Mouse (Mus musculus) CD4-positive helper T cell, adult 2 months (primary cell): ENCODE measurements around the gene Mvp.

ENCODE experiments used
- DNase-seq: peaks from one replicate; pipeline ENCODE4 v3.0.0-alpha.2; 2012; ENCODE audit warnings: low read depth, missing footprints, low spot score

Gene Mvp

DNA sequence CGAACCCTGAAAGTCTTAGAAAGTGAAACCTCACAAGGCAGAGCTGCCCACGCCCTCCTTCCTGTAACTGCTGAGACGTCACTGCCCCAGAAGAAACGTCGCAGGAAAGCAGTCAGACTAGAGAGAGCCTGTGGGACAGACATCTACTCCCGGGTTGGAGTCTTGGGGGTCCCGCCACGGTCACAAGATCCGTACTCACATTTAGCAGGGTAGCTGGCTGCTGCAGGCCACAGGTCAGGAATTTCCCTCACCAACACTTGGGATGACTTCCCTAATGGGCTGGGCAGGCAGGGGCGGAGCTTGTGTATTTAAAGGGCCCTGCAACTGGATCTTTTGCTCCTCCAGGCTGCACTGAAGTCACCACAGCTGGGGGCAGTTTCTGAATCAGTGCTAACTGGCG lies at the start of gene Mvp:
Gene Mvp, minus strand, starts transcription at position 302 of the 400 bp plus-strand sequence.
- DNase-seq, result peak; percentile 85

DNA sequence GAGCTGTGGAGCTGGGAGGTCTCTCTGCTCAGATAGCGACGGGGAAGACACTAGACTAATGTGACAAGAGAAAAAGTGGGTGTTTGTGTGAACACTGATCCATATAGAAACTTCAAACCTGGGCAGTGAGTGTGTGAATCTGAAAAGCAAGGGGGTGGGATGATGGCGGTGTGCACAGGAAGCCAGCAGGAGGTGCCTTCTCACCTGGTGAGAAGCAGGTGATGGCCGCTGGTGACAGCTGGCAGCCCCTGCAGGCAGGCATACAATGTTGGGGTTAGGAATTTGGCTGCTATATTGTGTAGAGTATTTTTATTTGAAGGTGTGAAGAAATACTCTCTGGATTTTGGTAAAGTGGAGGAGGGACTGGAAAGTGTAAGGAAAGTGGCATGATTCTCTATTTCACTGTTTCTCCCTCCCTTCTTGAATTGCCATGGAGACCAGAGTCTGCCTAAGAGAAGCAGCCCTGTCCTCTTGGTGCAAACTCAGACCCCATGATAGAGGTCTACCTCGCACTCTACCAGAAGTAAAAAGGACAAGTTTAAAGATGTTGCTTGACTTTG lies 40.7 kb upstream of the Mvp start:
- peak; percentile 31 for DNase-seq

DNA sequence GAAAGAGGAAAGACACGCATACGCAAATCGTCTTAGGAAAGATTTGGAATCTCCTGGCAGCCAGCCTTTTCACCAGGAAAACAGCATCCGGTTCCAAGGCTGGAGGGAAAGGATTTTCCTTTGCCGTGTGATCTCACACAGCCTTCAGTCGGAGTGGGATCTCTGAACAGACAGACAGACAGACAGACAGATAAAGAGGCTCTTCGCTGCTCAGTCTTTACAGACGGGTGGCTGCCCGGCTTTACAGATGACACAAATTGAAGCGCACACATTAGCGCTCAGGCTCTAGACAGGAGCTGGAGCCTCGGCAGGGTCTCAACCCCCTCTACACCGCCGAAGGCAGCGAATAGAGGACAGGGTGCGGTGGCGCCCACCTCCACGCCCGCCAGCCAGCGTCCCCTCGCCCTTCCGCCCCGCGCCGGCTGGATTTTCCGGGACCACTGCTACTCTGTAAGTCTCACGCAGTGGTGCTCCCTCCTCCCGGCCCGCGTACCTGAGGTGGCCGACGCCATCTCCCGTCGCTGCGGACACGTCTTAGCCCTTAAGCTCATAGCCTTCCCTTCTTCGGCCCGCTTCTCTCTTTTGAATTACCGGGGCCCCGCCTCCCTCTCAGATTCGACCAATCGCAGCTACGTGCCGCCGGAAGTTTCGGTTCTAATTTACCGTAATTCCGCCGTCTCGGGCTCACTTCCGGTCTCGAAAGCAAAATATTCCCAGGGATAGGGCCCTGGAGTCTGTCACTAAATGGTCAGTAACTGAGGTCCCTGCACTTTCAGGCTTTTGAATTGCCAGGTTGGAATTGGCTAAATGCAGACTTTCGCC lies 27.6 kb upstream of the Mvp start, which contains the start of gene Kif22:
Gene Kif22, minus strand, starts transcription at position 621 of the 822 bp plus-strand sequence.
- DNase-seq, result peak; percentile 87

DNA sequence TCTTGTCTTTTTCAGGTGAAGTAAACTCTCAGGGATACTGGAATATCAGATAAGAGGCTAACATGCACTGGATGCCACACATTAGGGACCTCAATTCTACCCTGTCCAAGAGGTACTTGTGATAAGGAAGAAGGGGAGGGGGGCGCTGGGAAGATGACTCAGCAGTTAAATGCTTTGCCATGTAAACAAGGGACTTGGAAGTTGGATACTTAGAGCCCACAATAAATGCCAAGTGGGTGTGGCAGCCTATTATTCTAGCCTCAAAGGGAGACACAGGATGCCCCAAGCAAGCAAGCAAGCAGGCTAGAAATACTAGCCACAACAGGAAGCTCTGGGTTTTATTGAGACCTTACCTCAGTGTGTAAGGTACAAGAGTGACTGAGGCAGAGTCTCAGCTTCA lies 16.8 kb upstream of the Mvp start:
- peak; percentile 49 for DNase-seq

DNA sequence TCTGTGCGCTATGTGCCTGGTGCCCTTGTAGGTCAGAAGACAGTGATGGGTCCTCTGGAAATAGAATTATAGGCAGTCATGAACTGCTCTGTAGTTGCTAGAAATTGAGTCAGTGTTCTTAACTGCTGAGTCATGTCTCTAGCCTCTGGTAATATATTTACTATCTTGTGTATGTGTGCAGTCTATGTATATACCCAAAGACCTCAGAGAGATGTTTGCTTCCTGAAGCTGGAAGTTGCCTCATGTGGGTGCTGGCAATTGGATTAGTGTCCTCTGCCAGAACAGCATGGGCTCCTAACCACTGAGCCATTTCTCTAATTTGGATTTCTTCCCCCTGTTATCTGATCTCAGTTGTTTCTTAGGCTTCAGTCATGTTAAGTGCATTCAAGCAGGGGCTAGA lies 15.8 kb upstream of the Mvp start:
- DNase-seq, result no peak

DNA sequence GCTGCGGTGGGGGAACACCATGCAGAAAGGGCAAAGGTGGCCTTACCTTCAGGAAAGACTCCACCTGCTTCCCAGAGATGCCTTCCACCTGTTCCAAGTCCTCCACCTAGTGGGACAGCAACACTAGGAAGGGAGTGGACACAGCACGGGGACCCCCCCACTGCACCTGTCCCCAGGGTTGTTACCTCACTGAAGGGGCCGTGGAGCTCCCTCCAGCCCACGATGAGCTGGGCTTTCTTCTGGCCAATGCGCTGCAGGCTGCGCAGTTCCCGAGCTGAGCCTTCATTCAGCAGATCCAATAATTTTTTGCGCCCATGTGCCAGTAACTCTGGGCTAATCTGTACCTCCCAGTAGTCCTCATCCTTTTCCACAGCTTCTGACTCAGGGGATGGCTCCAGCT lies 13.5 kb upstream of the Mvp start:
- no peak for DNase-seq

DNA sequence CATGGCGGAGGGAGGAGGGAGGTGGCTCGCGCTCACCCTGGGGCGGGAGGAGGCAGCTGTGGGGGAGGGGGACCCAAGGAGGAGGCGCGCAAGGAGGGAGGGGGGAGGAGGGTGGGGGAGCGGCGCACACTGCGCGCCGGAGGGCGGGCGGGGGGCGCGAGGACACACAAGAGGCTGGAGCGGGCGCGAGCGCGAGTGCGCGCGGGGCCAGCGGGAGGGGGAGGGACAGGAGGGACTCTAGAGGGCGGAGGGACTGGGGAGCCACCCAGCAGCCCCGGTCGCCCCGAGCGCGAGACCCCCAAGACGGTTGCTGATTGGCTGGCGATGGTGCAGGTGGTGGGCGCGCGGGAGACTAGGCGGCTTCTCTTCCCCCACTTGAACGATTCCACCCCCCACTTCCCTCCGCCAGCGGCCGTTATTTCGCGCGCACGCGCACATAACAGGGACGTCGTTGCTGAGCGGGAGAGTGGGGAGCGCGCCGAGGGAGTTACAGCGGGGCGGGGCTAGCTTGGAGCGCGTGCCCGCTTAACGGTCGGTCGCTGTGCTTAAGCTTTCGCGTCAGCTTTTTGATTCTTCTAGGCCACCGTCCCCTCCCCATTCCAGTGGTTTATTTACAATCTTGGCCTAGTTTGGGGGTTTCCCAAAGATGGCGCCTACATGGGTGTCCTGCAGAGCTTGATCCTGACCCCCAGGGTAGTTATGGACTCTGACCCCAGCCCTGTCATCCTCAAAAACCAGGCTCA lies 12.7 kb upstream of the Mvp start, which contains the start of gene Maz:
Gene Maz, minus strand, starts transcription at position 54 of the 743 bp plus-strand sequence.
- peak; percentile 100 for DNase-seq

DNA sequence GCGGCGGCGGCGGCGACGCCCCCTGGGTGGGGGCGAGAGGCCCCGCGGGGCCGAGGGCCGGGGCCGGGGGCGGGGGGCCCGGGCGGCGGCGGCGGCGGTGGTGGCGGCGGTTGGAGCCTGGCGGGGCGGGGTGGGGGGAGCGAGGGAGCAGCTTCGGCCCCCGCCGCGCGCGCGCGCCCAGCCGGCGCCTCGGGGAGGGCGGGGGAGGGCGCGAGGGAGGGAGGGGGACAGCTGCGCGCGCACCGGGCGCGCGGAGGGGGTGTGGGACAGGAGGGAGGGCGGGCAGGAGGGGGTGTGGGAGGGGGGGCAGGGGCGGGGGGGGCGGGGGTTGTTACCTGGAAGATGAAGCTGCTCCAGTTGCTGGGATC lies 12.2 kb upstream of the Mvp start:
- no peak for DNase-seq

DNA sequence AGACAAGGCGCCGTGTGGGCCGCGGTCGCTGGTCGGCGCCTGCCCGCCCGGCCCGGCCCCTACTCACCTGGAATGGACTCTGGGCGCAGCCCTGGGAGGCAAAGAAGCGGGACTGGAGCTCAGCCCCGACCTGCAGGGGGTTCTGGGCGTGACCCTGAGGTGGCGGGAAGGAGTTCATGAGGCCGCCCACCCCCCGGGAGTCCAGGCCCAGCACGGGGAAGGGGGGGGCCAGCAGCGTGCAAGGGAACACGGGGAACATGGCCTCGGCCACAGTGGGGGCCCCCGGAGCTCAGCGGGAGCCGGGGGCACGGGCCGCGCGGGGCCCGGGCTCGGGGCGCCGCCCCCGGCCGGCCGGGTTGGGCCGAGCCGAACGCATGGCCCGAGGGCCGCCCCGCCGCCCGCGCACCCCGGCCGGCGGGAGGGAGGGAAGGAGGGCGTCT lies 11.8 kb upstream of the Mvp start:
- DNase-seq, result peak; percentile 80

DNA sequence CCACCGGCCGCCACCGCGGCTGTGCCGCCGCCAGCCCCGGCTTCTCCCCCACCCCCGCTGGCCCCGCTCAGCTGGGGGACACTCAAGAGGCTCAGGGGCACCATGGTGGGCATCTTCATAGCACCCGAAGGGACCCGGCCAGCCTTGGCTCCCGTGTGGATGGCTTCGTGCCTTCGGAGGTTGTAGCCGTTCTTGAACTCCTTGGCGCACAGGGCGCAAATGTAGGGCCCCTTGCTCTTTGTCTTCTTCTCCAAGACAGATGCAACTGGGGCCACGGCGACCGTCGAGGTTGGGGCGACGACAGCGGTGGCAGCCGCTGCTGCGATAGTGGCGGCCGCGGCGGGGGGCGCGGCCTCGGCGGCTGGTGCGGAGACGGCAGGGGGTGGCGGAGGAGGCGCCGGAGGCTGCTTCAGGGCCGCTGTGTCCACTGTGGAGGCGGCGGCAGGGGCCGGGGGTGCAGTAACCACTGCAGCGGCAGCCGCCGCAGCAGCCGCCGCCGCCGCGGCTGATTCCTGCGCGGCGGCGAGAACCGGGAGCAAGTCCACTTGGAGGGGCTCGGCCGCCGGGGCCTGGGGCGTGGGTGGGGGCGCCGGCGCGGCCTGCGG lies 11.2 kb upstream of the Mvp start:
- peak; percentile 76 for DNase-seq

DNA sequence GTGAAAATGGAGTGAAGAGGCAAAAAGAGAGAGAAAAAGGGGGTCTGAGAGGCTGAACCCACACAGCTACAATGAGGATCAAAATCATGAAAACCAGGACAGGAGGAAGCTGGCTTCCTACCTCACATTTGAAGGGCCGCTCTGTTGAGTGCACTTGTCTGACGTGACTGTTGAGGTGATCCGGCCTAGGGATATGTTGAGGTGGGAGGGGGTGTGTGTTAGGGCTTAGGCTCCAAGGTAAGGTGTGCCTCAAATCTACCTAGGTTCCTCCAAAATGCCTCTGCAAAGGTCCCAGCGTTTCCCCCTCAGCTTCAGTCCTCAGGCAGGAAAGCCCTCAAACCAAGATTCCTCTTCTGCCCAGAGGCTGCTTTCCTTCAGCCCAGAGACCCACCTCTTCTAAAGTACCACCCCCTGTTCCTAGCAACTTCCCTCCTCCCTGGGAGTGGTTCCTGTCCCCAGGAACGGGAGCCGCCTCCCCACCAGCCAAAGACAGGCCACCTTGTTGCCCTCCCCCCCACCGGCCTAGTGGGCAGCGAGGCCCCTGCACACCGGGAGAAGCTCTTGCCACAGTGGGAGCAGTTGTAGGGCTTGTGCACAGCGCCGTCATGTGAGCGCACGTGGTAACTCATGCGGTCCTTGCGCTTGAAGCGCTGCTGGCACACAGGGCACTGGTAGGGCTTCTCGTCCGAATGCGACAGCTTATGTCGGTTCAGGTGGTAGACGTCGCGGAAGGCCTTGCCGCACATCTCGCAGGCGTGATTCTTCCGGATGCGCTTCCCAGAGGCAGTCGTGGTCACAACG lies 10.5 kb upstream of the Mvp start:
- peak; percentile 88 for DNase-seq

DNA sequence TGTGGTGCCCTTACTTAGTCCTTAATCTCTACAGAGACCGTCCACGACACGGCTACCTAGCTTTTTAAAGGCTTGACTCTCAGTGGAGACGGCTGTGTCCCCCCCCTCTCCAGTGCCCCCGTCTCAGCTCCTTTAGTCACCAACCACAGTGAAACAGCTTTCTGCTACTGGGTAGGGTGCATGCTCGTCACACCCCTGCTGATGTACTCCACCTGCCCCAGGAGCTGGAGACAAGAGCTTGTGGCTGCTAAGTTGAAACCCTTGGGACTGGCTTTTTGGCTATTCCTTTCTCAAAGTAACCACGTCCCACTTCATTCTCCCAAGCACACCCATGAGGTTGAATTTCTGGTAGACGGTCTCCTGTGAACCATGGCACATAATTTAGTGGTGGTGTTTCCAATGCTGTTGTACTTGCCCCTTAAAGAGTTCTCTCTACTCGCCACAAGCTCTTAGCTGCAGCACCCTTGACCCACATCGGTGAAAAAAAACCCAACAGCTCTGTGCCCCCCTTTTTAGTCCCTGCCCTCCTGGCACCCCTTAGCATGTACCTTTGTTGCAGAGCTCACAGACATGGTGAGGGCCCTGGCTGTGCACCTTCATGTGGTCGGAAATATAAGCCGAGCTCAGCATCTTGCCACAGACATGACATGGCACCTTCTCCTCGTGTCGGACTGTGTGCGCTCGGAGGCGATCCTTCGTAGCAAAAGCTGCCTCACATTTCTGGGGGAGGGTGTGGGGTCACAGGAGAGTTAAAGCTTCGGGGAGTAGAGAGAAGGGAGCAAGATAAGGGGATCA lies 9.7 kb upstream of the Mvp start:
- peak; percentile 79 for DNase-seq

DNA sequence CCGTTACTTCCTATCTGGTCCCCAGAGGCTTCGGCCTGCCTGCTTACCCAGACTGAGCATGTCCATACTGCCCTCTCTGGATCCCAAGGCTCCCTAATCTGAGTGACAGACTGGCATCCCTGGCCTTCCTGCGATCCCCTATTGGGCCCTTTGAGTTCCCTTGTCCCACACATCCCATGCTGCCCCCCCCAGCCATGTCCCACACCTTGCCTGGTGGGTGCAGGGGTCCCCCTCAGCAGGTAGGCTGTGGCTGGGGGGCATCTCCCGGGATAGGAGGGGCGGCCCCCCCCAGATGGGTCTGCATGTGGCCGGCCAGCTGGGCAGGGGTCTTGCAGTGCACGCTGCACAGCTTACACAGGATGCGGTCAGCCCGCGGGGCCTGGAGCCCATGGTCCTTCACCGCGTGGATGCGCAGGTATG lies 8.9 kb upstream of the Mvp start:
- DNase-seq, result no peak

DNA sequence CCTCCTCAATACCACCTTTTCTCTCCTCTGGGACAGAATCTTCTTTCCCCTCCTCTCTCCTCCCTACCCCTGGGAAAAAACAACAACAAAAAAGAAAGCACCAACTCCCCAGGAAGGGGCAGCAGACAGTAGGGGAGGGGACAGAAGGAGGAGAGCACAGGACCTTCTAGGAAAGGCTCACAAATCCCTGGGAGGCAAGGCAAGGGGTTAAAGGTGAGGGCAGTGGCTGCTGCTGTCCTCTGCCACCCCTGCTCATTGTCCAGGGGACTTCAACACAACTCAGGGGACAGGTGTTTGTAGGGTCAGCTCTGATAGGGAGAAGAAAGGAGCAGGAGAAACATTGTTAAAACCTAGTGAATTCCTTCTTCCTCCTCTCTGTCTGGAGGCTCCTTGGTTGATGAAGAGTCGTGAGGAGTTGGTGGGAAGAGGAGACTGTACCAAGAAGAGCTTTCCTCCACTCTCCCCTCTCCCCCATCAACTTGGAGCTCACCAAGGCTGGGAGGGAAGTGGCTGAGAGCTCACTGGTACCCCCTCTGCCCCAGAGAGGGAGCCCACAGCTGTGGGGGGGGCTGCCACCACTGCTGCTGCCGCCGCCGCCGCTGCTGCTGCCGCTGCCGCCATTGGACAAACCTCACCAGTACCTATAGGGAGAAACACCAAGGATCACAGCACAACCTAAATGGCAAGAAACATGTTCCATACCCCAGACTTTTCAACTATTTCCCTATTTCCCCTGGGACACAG lies 8.3 kb upstream of the Mvp start:
- DNase-seq, result no peak

DNA sequence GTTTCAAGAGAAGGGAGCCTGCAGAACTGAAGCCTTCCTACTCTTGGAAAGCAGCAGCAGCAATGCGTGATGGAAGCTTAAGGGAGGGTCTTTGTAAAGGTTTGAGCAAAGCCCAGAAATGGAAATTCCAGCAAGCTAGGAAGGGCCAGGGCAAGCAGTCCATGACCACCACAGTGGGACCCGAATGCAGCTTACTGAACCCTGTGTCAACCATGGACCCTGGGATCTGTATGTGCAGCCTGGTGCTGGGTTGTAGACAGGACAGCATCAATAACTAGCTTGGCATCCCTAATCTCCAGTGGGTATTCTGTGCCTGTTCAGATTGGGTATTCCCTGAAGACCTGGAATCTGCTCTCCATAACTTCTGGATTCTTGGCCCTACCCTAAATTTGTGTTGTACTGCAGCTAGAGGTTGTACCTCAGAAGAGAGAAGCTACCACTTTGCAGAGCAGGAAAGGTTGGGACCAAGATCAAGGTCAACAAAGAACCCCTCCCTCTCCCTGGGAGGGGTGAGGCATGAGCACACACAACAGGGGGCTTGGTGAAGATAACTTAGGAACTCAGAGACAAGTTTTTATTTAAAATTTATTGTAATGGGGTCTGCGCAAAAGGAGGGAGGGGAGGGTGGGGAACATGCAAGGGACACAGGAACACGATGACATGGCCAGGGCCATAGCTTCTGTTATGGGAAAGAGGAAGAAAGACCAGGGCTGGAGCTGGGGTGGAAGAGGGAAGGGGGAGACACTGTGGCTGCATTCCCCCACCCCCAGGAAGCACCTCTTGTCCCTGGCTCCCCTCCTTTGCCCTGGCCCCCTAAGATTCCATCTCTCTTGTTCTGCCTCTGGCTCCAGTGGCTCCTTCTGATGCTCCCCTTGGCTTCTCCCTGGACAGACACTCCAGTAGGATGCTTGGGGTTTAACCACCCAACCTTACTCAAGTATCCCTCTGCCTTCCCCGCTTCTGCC lies 7.4 kb upstream of the Mvp start:
- no peak for DNase-seq

DNA sequence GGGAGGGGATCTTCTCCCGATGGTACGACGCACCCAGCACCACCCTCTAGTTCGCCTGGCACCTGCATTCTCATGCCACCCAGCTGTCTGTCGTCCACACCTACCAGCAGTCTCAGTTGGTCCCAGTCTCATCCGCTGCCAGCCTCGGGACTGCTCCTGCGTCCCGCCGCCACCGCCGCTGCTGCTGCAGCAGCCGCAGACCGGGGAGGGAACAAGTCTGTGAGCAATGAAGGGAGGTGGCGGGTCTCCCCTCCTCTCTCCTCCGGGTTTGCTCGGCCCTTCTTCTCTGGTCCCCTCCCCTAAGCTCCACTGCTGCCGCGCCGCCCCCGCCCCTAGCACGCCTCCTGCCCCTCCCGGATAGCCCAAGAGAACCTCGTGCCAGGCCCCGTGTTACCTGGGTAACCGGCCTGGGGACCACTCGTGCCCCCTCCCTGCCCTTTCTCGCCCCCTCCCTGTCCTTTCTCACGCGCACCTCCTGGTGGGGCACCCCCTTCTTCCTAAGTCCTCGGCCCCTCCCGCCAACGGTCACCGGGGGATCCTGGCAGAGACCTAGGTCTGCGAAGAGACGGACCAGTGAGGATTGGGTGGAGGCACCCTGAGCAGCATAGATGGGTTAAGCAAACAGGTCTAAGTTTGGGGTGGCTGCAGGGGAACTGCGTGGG lies 6.6 kb upstream of the Mvp start, which contains the start of the genes Gm42742 and Prrt2:
Gene Gm42742, minus strand, starts transcription at position 197 of the 662 bp plus-strand sequence.
Gene Prrt2, minus strand, starts transcription at position 311 of the 662 bp plus-strand sequence.
- DNase-seq, result peak; percentile 77

DNA sequence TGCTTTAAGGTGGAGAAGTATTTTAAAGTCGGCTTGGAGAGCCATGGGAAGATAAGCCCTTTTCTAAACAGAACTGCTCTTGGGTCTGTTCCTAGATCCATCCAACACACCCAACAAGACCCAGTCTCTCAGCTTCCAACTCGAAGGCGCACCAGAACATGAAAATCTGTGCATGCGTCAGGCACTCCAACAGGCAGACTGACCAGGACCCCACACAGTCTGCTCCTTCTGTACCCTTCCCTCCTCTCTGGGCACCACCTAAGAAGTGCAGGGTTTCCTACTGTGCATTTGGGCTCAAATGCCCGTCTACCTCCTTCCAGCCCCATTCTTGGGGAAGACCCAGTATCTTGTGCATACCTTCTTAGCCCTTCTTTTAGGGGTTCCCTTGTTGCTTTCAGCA lies 6.1 kb upstream of the Mvp start:
- DNase-seq, result no peak

DNA sequence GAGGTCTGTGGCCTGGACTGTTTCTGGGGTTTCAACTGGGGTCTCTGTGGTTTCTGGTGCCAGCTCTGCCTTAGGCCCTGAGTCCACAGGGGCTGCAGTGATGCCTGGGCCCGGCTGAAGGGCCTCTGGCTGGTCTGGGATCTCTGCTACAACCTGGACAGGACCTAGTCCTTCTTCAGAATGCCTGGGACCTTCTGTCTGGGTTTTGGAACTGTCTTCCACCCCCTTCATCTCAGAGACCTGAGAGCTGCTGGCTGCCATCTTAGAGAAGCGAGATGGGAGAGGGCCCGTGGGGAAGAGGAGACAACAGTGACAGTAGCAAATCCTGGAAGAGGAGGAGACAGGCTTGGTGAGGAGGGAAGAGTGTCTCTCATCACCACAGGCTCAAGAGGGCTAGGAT lies 5.6 kb upstream of the Mvp start:
- no peak for DNase-seq
